In the genomic region with DNA sequence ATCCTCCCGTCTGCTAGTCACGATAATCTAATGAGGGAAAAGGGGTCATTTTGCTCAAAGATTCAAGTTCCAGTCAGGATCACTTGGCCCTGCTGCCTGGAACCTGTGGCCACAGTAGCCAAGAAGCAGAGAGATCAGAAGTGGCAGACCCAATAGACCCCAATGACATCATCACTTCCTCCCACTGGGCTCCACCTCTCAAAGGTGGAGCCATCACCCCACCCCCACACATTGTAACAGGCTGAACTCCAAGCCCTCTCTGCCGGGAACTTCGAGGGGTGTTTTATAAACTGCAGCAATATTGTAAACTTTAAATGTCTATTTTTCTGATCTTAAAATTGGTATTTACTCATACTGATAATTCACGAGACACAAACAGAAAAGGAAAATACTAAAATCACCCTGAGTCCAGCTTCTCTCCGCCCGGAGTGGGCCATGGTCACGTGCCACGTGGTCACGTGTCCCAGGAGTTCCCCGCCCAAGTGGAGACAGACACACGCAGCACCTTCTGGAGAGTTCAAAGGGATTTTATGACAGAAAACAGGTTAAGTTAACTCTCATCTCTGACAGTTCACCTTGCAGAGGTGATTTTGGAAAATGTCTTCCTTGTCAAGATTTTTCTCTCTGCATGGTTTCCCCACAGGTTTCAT, we compare ENCODE assay signal across 10 mouse cellular contexts. TPM values are rescaled to one million over a fixed set of nuclear protein-coding genes. Genes with fewer than 3 reads are reported as not detected.
A peak's percentile ranks its signal among the peaks of the same experiment; 100 is the strongest.
DNase-seq lines count a peak whose midpoint lies in the region; ATAC-seq and TF ChIP-seq lines count a peak whose summit lies in the region.
"Had no signal": no experiment of that assay in that cellular context is flagged by ENCODE, and none has a peak within 500 bp of the region (broad histone marks: within the 10 kb centered on the region; RNA-seq: fewer than 3 reads in every experiment).

No protein-coding gene starts in this region.

- TF ChIP-seq POLR2A in kidney, adult 2 months (IDR thresholded peaks at IDR 0.05; ENCODE audit: low read depth, low read length) = no peak

- DNase-seq in kidney, adult 2 months = peak; percentile 49
- DNase-seq in kidney, postnatal 4 days = no peak
- DNase-seq in c-Kit-positive CD71-positive TER-119-positive erythroid progenitor cells, embryonic 14.5 days (ENCODE audit: low spot score) = peak; percentile 12
- DNase-seq in spleen, postnatal 14 days (ENCODE audit: low spot score in 2 of 2) = no peak
- no peak for DNase-seq in ovary, postnatal 14 days (ENCODE audit: low spot score)
- DNase-seq: left cerebral cortex, postnatal 4 days had no signal

- H3K4me1 ChIP-seq in kidney, adult 2 months (ENCODE audit: control insufficient read depth, insufficient read depth, low read length) = peaks cover 17% of the 10 kb centered on the region
- H3K4me1 ChIP-seq in E14TG2a.4 (replicated peaks; ENCODE audit: low read depth, low read length) = peaks cover 52% of the 10 kb centered on the region
- H3K4me1 ChIP-seq in limb, embryonic 13.5 days = no peaks in the 10 kb centered on the region

- no peak for ATAC-seq in limb, embryonic 13.5 days (ENCODE audit: low FRiP score, low read depth)
- ATAC-seq: inflammation-experienced regulatory T-cells, adult 6 months had no signal

- no peak overlapping the region for H3K9ac ChIP-seq in limb, embryonic 13.5 days

- H3K27ac ChIP-seq in kidney, adult 2 months (ENCODE audit: insufficient read depth, low read depth, low read length) = no peak overlapping the region
- no peak overlapping the region for H3K27ac ChIP-seq in limb, embryonic 13.5 days

- H3K27me3 ChIP-seq in kidney, adult 2 months (replicated peaks; ENCODE audit: control insufficient read depth, insufficient read depth, low read length) = no peaks in the 10 kb centered on the region
- H3K27me3 ChIP-seq in E14TG2a.4 (ENCODE audit: insufficient read depth, low read length) = no peaks in the 10 kb centered on the region
- no peaks in the 10 kb centered on the region for H3K27me3 ChIP-seq in limb, embryonic 13.5 days

- no peak for TF ChIP-seq CTCF in kidney, adult 2 months (conservative IDR thresholded peaks at IDR 0.05; ENCODE audit: insufficient read depth, insufficient read length, low read depth, low read length)
- no peak for TF ChIP-seq CTCF in E14TG2a.4 (conservative IDR thresholded peaks at IDR 0.05; ENCODE audit: low read length)

- H3K4me3 ChIP-seq in kidney, adult 2 months (ENCODE audit: insufficient read depth, low read depth, low read length) = no peak overlapping the region
- H3K4me3 ChIP-seq in E14TG2a.4 (replicated peaks; ENCODE audit: low read length) = peak overlapping the region; percentile 62
- H3K4me3 ChIP-seq in limb, embryonic 13.5 days = peak overlapping the region; percentile 16

- no peaks in the 10 kb centered on the region for H3K36me3 ChIP-seq in kidney, adult 2 months (ENCODE audit: control insufficient read depth, insufficient read depth, low read length)
- no peaks in the 10 kb centered on the region for H3K36me3 ChIP-seq in E14TG2a.4 (ENCODE audit: insufficient read depth, low read length)
- no peaks in the 10 kb centered on the region for H3K36me3 ChIP-seq in limb, embryonic 13.5 days

- no peaks in the 10 kb centered on the region for H3K9me3 ChIP-seq in E14TG2a.4 (ENCODE audit: low read length)
- H3K9me3 ChIP-seq in limb, embryonic 13.5 days = no peaks in the 10 kb centered on the region

- peak overlapping the region; percentile 44 for H3K4me2 ChIP-seq in limb, embryonic 13.5 days (replicated peaks)

- 44% methylated on average over 12 of the region's 12 CpGs for WGBS in kidney, adult 2 months
- WGBS in limb, embryonic 13.5 days = 18% methylated on average over 12 of the region's 12 CpGs

RNA-seq across cellular contexts. Expression of a gene that starts 8.2 kb away (rescaled TPM):
- 19.6 and 22.4 TPM in 2 replicates for polyA plus RNA-seq in kidney, adult 2 months (2012; rRNA removed)
- polyA plus RNA-seq in limb, embryonic 13.5 days (2015; fragmentation: Nextera tagmentation; extraction: Ambion mirVana) = 3.4 and 3.7 TPM in 2 replicates

RNA-seq across cellular contexts. Expression of a gene that starts 14.0 kb away (rescaled TPM):
- 126 and 171 TPM in 2 replicates for polyA plus RNA-seq in kidney, adult 2 months (2012; rRNA removed)
- 0.27 and 0.45 TPM in 2 replicates for polyA plus RNA-seq in limb, embryonic 13.5 days (2015; fragmentation: Nextera tagmentation; extraction: Ambion mirVana)
- polyA plus RNA-seq: inflammation-experienced regulatory T-cells, adult 6 months; testis, adult 2 months had no signal

Comparison
In these comparisons a context has a peak if more than half of its experiments do, and no peak if none do; other contexts are left out.
1. DNase-seq: peak in kidney, adult 2 months (single experiment) and c-Kit-positive CD71-positive TER-119-positive erythroid progenitor cells, embryonic 14.5 days (single experiment); none in kidney, postnatal 4 days (0 of 2), spleen, postnatal 14 days (0 of 2) and ovary, postnatal 14 days (single experiment).
2. RNA of a gene that starts 14.0 kb away (polyA plus RNA-seq): 126 to 171 TPM in kidney, adult 2 months; 0.27 to 0.45 TPM in limb, embryonic 13.5 days; every median in the first group is over 10 times any median in the second.